Mouse (Mus musculus) gastrocnemius, postnatal 4 days (tissue): Measurements from ENCODE around the gene Snrnp200. TPM values are rescaled to one million over a fixed set of nuclear protein-coding genes. Genes with fewer than 3 reads are reported as not detected.
"Not testable (repeated sequence)": the region's sequence is repeated elsewhere in the genome, so short reads cannot be mapped to it uniquely, and the experiment has no call there.

Experiments used
- DNase-seq, 2 experiments: peaks; one replicate each; pipeline ENCODE4 v3.0.0; 2021 to 2022; ENCODE audit warnings: low spot score in 2 of 2, mixed read lengths in 2 of 2
- total RNA-seq, 2 experiments: library from RNA; stranded (reverse); gene quantifications; 2 replicates each; pipeline ENCODE4 v1.2.3; 2021

The Snrnp200 gene
- total RNA-seq, 2 experiments from 2014 or later, result 65.2 to 65.8 TPM

GRCm38 (mm10) chr2:127251880-127252527 lies 43.8 kb downstream of the Snrnp200 start:
- peak in 1 of 2 experiments; percentile 17 for DNase-seq

- DNase-seq, result no peak
Measured at GRCm38 (mm10) chr2:127252787-127253186, 44.6 kb downstream of the Snrnp200 start.

- DNase-seq, result no peak
Measured at GRCm38 (mm10) chr2:127254604-127255134, 46.5 kb downstream of the Snrnp200 start.

GRCm38 (mm10) chr2:127255294-127255693 lies 47.1 kb downstream of the Snrnp200 start:
- no peak for DNase-seq

GRCm38 (mm10) chr2:127259340-127259739 lies 51.2 kb downstream of the Snrnp200 start:
- no peak for DNase-seq

GRCm38 (mm10) chr2:127262480-127262879 lies 54.3 kb downstream of the Snrnp200 start:
- no peak for DNase-seq

- DNase-seq, result no peak
Measured at GRCm38 (mm10) chr2:127267854-127268253, 59.7 kb downstream of the Snrnp200 start.

- peak; percentile 87 to 95 for DNase-seq
Measured at GRCm38 (mm10) chr2:127269491-127270299, 61.5 kb downstream of the Snrnp200 start, which contains the start of gene Stard7. Gene Stard7 (plus strand): TSS chr2:127270218.

GRCm38 (mm10) chr2:127270300-127271041 lies 62.3 kb downstream of the Snrnp200 start:
- peak; percentile 80 to 87 for DNase-seq

- no peak for DNase-seq
Measured at GRCm38 (mm10) chr2:127271042-127271515, 62.9 kb downstream of the Snrnp200 start.

GRCm38 (mm10) chr2:127272049-127272448 lies 63.9 kb downstream of the Snrnp200 start:
- DNase-seq, result not testable (repeated sequence)

GRCm38 (mm10) chr2:127272806-127273205 lies 64.6 kb downstream of the Snrnp200 start:
- DNase-seq, result no peak

- DNase-seq, result no peak
Measured at GRCm38 (mm10) chr2:127274590-127274989, 66.4 kb downstream of the Snrnp200 start.

- no peak for DNase-seq
Measured at GRCm38 (mm10) chr2:127275551-127276320, 67.5 kb downstream of the Snrnp200 start.

- DNase-seq, result no peak
Measured at GRCm38 (mm10) chr2:127278162-127278561, 70.0 kb downstream of the Snrnp200 start.

Other genes with a start within 250 kb of the Snrnp200 start
- gene Ap4e1, start 199.7 kb upstream of the Snrnp200 start, total RNA-seq, result 10 to 100 TPM; 11.5 to 14.3 TPM
- gene Blvra, start 137.7 kb upstream of the Snrnp200 start, total RNA-seq, result 10 to 100 TPM; 23.1 to 24.9 TPM
- gene Ncaph, start 74.4 kb upstream of the Snrnp200 start, total RNA-seq, result 10 to 100 TPM; 22.3 to 24.0 TPM
- gene Itpripl1, start 64.9 kb upstream of the Snrnp200 start, total RNA-seq, result 10 to 100 TPM; 11.1 to 11.2 TPM
- 1 to 10 TPM in 1 of 2 experiments, under 1 TPM in 1; 0.67 to 1.2 TPM for gene 1810024B03Rik, start 106 bp upstream of the Snrnp200 start, total RNA-seq
- 10 to 100 TPM; 51.0 to 55.2 TPM for gene Ciao1, start 39.4 kb downstream of the Snrnp200 start, total RNA-seq
- 10 to 100 TPM; 47.9 to 48.5 TPM for gene Tmem127, start 39.5 kb downstream of the Snrnp200 start, total RNA-seq
- gene Stard7, start 61.8 kb downstream of the Snrnp200 start, total RNA-seq, result 100 to 1,000 TPM; 108 to 129 TPM
- 1 to 10 TPM; 3.2 to 3.6 TPM for gene Dusp2, start 127.8 kb downstream of the Snrnp200 start, total RNA-seq
- under 1 TPM; 0.12 to 0.31 TPM for gene Astl, start 130.3 kb downstream of the Snrnp200 start, total RNA-seq
- 1 to 10 TPM in 1 of 2 experiments, under 1 TPM in 1; 0.96 to 1.2 TPM for gene Adra2b, start 154.8 kb downstream of the Snrnp200 start, total RNA-seq
- under 1 TPM; 0.10 to 0.17 TPM for gene Gpat2, start 216.8 kb downstream of the Snrnp200 start, total RNA-seq
- gene Fahd2a, start 236.2 kb downstream of the Snrnp200 start, total RNA-seq, result 10 to 100 TPM; 11.2 to 13.2 TPM